Mouse (Mus musculus) fat pad, adult 2 months (tissue): ENCODE measurements around the gene Ppp1r32.

ENCODE experiments used
- DNase-seq: peaks from one replicate; pipeline ENCODE4 v3.0.0-alpha.2; 2011; ENCODE audit warnings: low read depth, low spot score; ENCODE audit errors: extremely low read depth

The Ppp1r32 gene

DNA sequence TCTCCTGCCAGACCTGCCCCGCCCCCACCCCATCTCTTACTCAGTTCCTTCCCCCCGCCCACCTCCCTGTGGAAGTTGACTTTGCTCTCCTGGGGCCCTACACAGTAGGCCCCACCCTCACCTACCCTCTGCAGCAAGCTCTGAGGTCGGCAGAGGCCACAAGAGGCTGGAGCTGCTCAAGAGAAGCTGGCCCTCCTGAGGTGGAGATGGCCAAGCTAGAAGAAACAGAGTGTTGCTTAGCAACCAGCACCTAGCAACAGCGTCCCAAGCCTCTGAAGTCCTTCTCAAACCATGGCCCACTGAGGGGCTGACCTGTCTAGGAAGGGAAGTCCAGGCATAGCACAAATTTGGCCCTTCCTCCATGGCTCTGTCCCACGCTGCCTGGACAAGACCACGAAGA lies at the start of gene Ppp1r32:
TSS of gene Ppp1r32 (minus strand) at position 226 of the 400 bp plus-strand sequence.
- DNase-seq, result no peak

DNA sequence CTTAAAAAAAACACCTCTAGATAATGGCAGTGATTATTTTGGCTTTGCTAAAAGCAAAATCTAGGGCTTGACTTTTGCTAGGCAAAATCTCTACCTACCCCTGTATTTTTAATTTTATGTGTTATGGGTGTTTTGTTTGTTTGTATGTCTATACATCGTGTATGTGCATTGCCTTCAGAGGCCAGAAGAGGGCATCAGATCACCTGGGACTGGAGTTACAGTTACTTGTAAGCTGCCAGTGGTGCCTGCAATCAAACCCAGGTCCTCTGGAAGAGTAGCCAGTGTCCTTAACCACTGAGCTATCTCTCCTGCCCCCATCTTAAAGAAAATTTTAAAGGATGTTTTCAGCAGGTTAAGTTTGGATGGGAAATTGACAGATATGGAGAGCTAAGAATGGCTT lies 47.4 kb upstream of the Ppp1r32 start:
- DNase-seq, result no peak

DNA sequence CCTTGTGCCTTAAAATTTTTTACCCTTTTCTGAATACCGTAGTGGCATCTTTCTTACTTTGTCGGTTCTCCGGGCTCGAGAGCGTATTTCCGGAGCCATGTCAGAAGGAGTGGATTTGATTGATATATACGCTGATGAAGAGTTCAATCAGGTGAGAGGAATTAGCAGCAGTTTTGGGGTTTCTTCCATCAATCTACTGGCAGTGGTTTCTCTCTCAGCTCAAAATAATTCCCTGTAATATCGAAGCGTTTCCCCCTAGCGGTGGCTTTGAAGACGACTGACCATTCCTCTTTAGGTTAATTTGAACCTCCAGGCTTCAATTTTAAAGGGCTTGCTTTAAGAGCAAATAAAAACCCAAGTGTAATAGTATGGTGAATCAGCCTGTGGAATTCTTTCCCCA lies 43.2 kb upstream of the Ppp1r32 start, which contains the start of gene Sdhaf2:
TSS of gene Sdhaf2 (minus strand) at position 233 of the 400 bp plus-strand sequence.
- DNase-seq, result peak; percentile 8

DNA sequence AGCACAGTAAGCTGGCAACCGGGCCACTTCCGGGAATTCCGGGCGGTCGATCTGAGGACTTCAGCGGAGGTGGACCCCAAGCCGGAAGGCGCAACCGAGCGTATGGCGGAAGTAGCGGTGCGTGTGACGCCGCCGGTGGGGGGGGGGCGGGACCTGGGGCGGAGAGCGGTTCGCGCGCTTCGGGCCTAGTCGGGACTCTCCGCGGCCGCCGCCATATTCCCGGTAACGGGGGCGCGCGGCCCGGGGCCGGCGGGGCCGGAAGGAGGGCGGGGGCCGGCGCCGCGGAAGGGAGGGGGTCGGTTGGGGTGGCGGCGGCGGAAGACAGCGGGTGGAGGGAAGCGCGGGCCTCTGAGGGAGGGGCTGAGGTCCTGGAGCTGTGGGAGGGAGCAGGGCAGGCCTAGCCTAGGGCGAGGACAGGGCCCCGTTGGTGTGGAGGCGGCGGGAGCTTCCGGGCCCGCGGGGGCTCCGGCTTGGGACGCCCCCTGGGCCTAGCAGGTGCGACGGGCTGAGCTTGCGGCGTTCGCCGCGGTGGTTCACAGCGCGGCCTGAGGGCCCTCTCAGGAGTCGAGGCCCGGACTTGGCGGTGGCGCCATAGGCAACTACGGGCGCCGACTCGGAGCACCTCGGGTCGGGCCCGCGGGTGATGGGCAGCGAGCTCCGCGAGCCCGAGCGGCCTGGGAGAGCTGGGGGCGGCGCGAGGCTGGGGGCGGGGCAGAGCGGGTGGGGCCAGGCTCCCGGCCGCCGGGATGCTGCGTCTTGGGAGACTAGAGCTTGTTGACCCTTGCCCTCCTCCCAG lies 42.6 kb upstream of the Ppp1r32 start, which contains the start of gene Cpsf7:
TSS of gene Cpsf7 (plus strand) at position 161 of the 796 bp plus-strand sequence.
- peak; percentile 37 for DNase-seq

DNA sequence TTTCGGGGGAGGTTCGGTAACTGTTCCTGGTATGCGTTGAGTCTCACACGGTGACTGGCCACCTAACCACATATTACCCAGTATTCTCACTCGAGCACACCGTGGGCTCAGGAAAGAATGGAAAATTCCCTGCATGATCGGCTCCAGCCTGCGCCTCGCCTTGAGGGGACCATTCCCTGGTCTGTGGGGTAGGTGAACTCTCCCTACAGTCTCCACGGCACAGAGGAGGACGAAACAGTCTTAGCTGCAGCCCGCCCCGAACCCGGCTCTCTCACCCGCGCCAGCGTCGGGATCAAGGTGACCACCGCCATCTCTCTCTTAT lies 42.0 kb upstream of the Ppp1r32 start:
- no peak for DNase-seq

DNA sequence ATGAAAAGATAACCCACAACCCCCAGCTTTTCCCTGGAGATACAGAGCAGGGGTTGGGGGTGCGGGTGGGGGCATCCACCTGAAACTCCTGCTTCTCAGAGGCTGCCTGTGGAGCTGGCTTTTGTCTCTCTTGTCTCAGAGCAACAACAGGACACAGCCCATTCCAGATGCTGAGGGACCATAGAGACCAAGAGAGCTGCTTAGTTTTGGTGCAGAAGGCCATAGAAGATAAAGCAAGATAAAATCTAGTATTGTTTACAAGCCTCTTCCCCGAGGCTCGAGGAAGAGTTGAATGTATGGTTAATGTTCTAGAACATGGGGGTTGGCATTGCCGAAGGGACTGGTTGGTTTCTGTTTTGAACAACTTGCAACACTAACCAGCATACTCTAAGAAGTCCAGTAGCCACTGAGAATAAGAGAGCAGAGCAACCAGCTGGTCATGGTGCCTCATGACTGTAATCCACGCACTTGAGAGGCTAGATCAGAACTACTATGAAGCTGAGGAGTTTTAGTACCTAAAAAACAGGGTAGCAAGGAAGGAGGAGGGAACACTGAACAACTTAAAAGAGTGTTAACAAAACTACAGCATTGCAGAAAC lies 40.9 kb upstream of the Ppp1r32 start:
- no peak for DNase-seq

DNA sequence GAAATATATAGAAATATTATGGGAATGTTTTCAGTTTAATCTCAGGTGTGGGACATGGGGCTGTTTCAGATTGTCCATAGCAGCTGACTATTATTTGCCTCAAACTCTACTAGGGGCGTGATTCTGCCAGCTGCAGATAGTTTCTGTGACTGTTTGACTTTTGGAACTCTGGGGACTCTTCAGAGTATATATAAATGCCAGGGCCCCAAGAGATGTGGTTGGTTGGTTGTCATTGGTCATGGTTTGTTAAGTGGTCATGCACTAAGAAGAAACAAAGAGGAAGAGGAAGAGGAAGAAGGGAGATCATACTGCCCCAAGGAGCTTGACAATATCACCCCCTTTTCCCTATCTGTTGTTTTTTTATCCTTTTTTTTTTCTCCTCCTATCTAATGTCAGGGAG lies 39.2 kb upstream of the Ppp1r32 start:
- DNase-seq, result no peak

DNA sequence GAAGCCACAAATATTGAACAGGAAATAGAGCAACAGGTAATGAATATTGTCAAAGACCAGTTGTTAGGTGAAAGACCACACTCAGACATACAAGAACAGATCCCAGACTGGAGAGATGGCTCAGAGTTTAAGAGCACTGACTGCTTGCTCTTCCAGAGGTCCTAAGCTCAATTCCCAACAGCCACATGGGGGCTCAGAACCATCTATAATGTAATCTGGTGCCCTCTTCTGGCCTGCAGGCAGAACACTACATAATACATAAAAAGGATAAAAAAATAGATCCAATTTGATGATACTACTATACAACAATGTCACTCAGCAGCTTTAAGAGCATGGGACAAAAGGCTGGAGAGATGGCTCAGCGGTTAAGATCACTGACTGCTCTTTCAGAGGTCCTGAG lies 37.6 kb upstream of the Ppp1r32 start:
- DNase-seq, result no peak

DNA sequence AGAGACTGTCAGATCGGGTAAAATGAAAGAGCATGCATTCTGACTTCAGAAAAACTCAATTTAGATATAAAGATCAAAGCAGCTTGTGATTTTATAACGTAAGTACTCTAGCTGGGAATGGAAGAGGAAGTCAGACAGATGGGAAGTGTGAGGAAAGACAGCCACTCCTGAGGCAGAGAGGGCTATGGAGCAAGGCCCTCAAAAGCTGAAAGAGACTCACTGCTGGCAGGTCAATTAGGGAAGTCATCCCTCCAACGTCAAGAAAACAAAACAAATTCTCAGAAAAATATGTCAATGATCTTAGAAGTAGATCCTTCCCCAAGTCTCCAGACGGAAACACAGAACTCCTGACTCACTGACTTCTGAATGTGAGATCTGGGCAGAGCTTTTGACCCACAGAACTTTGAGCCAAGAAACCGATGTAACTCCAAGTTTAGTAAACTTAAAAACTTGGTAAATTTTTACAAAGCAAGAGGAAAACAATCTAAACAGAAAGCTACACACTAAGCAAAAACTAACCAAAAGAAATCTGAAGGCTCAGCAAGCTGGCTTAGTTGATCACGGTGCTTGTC lies 28.1 kb upstream of the Ppp1r32 start:
- no peak for DNase-seq

DNA sequence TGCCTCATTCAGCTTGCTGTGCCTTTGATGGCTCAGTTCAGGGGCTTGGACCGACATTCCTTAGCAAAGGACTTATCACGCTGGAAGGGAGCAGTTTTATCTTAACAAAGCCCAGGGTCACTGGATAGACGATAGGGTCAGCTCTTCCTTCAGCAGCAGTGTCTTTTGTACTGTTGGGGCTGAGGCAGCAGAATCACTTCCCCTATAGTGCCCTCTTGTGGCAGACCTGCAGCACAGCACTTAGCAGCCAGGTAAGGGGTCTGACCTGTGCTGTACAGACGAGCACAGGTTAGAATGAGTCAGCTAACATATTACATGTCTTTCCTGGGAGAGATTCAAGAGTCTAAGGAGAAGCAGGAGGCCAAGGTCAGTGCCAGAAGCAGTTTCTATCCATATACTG lies 19.8 kb upstream of the Ppp1r32 start:
- no peak for DNase-seq

DNA sequence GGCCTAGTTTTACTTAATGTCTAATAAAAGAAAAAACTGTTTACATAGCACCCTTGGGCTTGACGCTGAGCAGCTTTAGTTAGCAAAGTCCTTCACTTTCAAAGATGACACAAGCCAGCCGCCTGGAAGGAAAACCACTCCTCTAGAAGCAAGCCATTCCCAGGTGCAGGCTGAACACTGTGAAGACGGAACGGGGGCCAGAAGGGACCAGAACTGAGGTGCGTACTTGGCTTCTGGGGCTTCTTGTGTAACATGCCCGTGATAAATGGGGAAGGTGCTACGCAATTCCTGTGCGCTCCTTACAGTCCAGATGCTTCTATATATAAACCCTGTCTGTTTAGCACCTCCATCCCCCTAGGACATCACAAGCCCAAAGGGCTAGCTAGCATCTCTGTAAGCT lies 17.9 kb upstream of the Ppp1r32 start:
- no peak for DNase-seq

DNA sequence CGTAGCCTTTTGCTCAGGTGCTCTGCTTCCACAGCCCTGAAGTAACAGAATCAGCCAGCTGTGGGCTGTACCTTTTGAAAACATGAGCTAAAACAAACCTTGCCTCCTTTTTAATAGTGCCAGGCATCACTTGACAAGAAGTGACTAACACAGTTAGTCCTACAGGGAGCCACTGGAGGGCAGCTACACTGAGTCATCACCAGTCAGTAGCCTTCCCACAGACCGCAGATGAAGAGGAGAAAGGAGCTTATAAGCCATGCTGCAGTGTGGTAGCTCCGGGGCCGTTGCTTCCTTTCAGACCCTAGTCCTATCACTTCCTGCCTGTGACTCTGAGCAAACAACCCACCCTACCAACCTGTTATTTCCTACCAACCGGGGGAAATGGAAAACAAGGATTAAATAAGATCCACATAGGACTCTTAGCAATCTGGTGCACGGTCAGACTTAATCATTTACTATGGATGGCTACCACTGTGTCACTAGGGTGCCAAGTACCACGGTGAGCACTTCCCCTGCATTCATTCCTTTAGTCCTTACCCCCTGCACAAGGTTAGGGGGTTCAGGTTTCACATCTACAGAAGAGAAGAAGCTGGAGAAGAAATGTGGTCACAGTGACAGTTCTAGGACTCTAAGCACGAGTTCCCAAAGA lies 14.9 kb upstream of the Ppp1r32 start:
- DNase-seq, result no peak

DNA sequence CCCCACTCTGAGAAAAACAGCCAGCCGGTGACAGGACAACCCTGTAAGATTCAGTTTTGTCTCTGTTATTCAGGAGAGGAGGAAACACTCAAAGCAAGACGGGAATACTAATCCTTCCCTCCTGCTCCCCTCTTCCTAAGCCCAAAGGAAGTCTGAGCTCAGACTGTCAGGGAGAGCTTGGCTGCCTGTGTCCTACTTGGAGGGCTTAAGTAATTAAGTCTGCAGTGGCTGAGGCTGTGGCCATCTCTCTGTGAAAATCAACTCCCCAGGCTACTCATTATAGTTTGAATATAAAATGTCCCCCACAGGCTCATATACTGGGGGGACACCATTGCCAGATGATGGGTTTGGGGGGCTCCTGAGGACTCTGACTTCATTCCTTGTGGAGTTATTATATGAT lies 14.2 kb upstream of the Ppp1r32 start:
- DNase-seq, result no peak

DNA sequence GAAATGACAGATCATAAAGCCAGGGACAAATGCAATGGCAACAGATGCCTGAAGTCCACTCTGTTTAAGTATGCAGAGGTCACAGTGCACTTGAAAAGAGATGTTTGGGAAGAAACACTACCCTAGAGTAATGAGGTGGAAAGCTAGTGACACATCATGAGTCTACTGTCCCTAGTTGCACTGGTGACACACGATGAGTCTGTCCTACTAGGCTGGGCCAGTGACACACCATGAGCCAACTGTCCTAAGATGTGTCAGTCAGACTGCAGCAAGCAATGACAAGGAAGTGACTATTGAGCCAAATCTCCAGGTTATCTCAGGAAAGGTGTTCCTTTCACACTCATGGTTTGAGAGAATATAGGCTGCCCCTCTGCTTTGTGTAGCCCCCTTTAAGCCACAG lies 12.9 kb upstream of the Ppp1r32 start:
- no peak for DNase-seq

DNA sequence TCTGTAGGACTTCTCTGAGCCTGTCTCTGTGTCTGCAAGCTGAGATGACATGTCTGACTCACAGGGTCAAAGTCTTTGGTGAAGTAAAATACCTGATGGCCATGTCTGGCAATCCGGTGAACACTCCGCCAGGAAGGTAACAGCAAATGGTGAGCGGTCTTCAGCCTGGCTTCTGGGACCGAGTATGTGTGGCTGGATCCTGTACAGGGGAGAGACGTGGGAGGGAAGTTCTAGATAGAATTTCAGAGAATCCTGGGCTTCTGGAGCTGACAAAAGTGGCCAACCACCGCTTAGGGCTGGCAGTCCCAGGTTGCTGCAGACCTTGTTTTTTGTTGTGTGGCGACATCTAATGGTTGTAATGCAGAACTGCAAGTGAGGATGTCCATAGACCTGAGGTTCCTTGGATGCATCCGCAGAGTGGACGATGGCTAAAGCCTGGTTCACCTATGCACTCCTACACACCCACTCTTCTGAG lies 3.6 kb upstream of the Ppp1r32 start:
- no peak for DNase-seq

DNA sequence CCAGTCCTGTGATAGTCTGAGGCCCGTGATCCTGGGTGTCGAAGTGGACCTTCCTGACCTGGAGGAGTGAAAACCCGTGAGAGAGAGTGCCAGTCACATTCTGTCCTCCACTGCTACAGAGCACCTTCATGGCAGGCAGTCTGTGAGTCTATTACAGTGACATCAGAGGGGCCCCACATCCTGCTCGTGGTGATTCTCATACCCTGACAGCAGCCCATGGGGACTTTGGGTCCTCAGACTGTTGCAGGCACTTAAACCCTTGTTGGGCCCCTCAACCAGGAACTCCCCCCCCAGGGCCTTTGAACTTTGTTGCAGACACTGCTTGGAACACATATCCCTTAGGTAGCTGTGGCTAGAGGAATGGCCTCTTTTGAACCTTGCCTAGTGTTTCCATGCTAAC lies 3.2 kb downstream of the Ppp1r32 start:
- no peak for DNase-seq

DNA sequence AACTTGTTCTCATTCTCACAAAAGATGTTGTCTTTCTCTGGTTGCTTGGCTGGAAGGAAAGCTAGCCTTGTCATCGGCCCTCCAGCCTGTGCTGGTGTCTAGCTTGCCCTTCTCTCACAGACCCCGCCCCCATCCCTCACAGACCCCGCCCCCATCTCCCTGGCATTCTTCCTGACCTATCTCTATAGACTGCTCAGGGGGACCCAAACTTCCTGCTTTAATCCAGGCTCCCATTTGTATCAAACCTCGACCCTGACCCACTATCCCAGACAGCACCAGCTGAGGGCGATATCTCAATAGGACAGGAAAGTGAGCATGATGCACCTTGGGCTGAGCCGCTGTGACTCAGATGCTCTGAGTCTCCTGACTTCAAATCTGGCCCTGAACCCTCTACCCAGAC lies 8.9 kb downstream of the Ppp1r32 start:
- no peak for DNase-seq

DNA sequence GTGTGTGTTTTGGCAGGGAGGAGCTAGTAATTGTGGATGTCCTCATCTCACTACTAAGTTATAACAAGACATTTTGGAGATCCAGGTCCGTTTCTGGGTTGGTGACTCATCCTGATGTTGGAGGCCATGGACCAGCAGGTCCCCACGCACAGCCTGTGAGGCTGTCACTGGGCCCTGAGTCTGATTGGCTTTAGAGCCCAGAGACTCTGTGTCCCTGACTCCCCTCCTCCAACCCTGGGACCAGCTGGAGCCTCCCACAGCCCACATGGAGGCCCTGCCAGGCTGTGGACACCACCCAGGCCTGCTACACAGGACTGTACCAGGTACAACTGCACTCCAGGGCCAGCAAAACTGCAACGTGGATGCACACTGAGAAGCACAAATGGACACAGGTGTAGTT lies 9.8 kb downstream of the Ppp1r32 start:
- DNase-seq, result no peak

DNA sequence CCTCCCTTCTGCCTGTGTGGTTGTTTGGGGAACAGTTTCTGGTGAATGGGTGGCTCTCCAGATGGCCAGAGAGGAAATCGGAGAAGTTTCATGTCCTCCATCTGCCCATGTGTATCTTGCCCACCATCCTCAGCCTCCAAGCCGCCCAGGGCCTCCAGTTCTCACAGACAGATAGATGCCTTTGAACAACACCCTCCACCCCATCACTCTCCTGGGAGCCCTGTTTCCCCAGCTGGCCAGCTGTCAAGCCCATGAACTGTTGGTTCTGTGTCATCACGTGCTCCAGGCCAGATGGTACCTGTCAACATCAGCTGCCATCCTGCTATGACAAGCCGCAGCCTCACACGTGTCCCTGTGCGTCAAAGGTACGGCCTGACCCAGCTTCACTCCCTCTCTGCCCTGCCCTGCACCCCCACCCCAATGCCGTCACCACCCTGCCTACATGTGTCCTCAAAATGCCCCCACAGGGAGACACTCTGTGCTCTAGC lies 13.5 kb downstream of the Ppp1r32 start:
- DNase-seq, result no peak

DNA sequence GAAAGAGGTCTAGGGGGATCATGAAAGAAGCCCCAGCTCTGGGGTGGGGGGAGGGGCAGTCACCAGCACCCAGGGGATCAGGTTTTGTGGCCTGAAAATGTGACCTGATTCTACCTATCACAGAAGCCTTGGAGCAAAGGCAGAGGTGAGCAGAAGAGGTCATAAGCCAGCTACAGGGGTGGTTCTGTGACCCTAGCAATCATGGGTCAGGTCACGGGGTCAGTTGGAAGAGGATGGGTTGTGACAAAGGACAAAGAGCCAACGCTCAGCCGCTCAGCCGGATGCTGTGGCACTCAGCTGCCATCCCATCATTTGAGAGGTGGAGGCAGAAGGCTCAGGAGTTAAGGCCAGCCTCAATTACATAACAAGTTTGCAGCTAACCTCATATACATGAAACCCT lies 18.3 kb downstream of the Ppp1r32 start:
- no peak for DNase-seq

DNA sequence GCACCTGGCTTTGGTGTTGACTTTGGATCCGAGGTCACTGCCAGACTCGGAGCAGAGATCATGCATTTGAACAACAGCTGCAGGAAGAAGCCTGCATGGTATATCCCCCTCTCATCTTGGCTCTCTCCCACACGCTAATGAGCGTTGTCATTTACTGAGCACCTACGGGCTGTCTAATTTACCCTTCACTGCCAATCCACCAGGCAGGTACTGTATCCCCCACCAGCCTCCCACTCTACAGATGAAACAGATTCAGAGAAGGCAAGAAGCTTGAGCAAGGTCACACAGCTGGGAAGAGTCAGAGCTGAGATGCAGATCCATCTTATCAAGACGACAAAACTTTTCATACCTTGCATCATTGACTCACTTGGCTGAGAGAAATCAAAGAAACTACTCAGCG lies 21.1 kb downstream of the Ppp1r32 start:
- no peak for DNase-seq

DNA sequence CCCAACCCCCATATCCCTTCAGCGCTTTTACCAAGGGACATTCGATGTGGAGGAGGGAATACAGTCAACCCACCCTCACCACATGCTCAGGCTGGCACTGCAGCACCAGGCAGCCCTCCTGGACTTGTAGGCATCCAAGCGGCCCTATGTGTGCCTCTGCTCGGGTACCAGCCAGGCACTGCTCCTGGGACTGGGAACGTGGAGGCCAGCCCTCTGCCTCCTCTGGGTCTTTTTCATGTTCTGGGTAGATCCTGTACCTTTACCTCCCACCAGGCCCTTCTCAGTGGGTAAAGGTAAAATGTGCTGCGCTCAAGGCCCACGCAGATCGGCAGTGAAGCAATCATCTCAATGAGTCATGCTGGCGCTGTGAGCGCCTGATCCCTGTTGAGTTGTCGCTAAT lies 22.8 kb downstream of the Ppp1r32 start:
- DNase-seq, result no peak
